Mouse (Mus musculus) forebrain, embryonic 11.5 days (tissue): ENCODE measurements at regions not wholly inside any gene's neighbourhood (a gene's known extent, or its start where the extent isn't known, plus 50 kb on each side); places are given as distances from the start of the nearest gene placed in this dataset.
A peak's percentile ranks its signal among the peaks of the same experiment; 100 is the strongest.

Experiments used
- ATAC-seq: fragments of 200-750 bp; cut with Nextera tagmentation; replicated peaks from 2 replicates; pipeline ENCODE4 v1.8.0; 2017; ENCODE audit warnings: moderate TSS enrichment; ENCODE audit not compliant: low FRiP score
- DNase-seq: peaks from one replicate; pipeline ENCODE4 v3.0.0-alpha.2; 2017; ENCODE audit warnings: low spot score
- H3K27ac ChIP-seq: fragments of 300-500 bp; sonication (generic); 2 replicates; pipeline ENCODE4 v1.5.1; 2014; ENCODE audit warnings: low read depth, low read length
- H3K27me3 ChIP-seq: fragments of 300-500 bp; sonication (generic); 2 replicates; pipeline ENCODE4 v1.6.1; 2014; ENCODE audit warnings: mild to moderate bottlenecking, low read length, mixed read lengths; ENCODE audit not compliant: control insufficient read depth, insufficient read depth
- H3K36me3 ChIP-seq: fragments of 300-500 bp; sonication (generic); 2 replicates; pipeline ENCODE4 v1.6.1; 2014; ENCODE audit warnings: mild to moderate bottlenecking, low read length, moderate library complexity, mixed read lengths; ENCODE audit not compliant: control insufficient read depth, insufficient read depth
- H3K4me1 ChIP-seq: fragments of 300-500 bp; sonication (generic); replicated peaks from 2 replicates; pipeline ENCODE4 v1.6.1; 2014; ENCODE audit warnings: low read length, mixed read lengths; ENCODE audit not compliant: control insufficient read depth, insufficient read depth
- H3K4me2 ChIP-seq: fragments of 300-500 bp; sonication (generic); 2 replicates; pipeline ENCODE4 v1.6.1; 2014; ENCODE audit warnings: low read depth, mild to moderate bottlenecking, low read length, moderate library complexity, mixed read lengths; ENCODE audit not compliant: severe bottlenecking
- H3K4me3 ChIP-seq: fragments of 300-500 bp; sonication (generic); 2 replicates; pipeline ENCODE4 v1.5.1; 2014; ENCODE audit warnings: low read depth, low read length
- H3K9ac ChIP-seq: fragments of 300-500 bp; sonication (generic); 2 replicates; pipeline ENCODE4 v1.6.1; 2014; ENCODE audit warnings: low read length
- H3K9me3 ChIP-seq: fragments of 300-500 bp; sonication (generic); 2 replicates; pipeline ENCODE4 v1.6.1; 2016; ENCODE audit warnings: low read length, mixed read lengths; ENCODE audit not compliant: control insufficient read depth
- WGBS: fragments of 180-500 bp; shearing (Covaris S2); extraction: QIAGEN DNeasy Blood & Tissue Kit; methylation state at CpG from one replicate; pipeline ENCODE4 v1.1.7; 2014; 5-methylcytosine and 5-hydroxymethylcytosine counted together

- no peak for ATAC-seq
- Histone ChIP-seq H3K4me1 (peaks cover 10% of the 10 kb centered on the region), H3K4me2 (no peak overlapping the region), H3K9me3 (no peaks in the 10 kb centered on the region), H3K27ac (no peak overlapping the region), H3K27me3 (no peaks in the 10 kb centered on the region), H3K36me3 (no peaks in the 10 kb centered on the region), H3K9ac (no peak overlapping the region), H3K4me3 (no peak overlapping the region)
- DNase-seq, result no peak
- WGBS, result 78% methylated on average over 4 of the region's 4 CpGs
Observed at GRCm38 (mm10) chr12:106524411-106524810, 514.4 kb downstream of the Vrk1 start.

GRCm38 (mm10) chr12:106527116-106527515 lies 517.1 kb downstream of the Vrk1 start:
- H3K9ac ChIP-seq, result no peak overlapping the region
- no peak for DNase-seq
- H3K4me1 ChIP-seq, result peaks cover 10% of the 10 kb centered on the region
- H3K4me2 ChIP-seq, result no peak overlapping the region
- WGBS, result 70% methylated on average over 8 of the region's 8 CpGs
- no peak overlapping the region for H3K27ac ChIP-seq
- H3K4me3 ChIP-seq, result no peak overlapping the region
- no peaks in the 10 kb centered on the region for H3K36me3 ChIP-seq
- H3K27me3 ChIP-seq, result no peaks in the 10 kb centered on the region
- 0 out of 2 replicates have a peak, but pooled peaks have one; percentile 27 for ATAC-seq
- H3K9me3 ChIP-seq, result no peaks in the 10 kb centered on the region

GRCm38 (mm10) chr12:106527699-106528434 lies 517.8 kb downstream of the Vrk1 start:
- peak; percentile 70 for ATAC-seq
- 0 out of 2 replicates have a peak overlapping the region, but pooled peaks have one; percentile 16 for H3K9ac ChIP-seq
- no peak overlapping the region for H3K27ac ChIP-seq

GRCm38 (mm10) chr12:106528521-106528920 lies 518.5 kb downstream of the Vrk1 start:
- Histone ChIP-seq H3K27me3 (no peaks in the 10 kb centered on the region), H3K9ac (no peak overlapping the region), H3K9me3 (no peaks in the 10 kb centered on the region), H3K4me2 (no peak overlapping the region), H3K36me3 (no peaks in the 10 kb centered on the region), H3K4me3 (no peak overlapping the region), H3K4me1 (peaks cover 10% of the 10 kb centered on the region), H3K27ac (no peak overlapping the region)
- ATAC-seq (no peak), DNase-seq (no peak)
- 43% methylated on average over 10 of the region's 10 CpGs for WGBS

More at GRCm38 (mm10) chr12:106527699-106528434, 517.8 kb downstream of the Vrk1 start:
- WGBS, result 8% methylated on average over 20 of the region's 20 CpGs
- H3K27me3 ChIP-seq, result no peaks in the 10 kb centered on the region
- peak overlapping the region; percentile 33; the same call in 1 of the 2 replicates for H3K4me2 ChIP-seq
- DNase-seq, result peak; percentile 73
- H3K4me3 ChIP-seq, result no peak overlapping the region
- H3K4me1 ChIP-seq, result peaks cover 10% of the 10 kb centered on the region
- H3K36me3 ChIP-seq, result no peaks in the 10 kb centered on the region
- no peaks in the 10 kb centered on the region for H3K9me3 ChIP-seq

- H3K9me3 ChIP-seq, result no peaks in the 10 kb centered on the region
- H3K27me3 ChIP-seq, result no peaks in the 10 kb centered on the region
- no peak for DNase-seq
- H3K27ac ChIP-seq, result no peak overlapping the region
- H3K4me2 ChIP-seq, result no peak overlapping the region
- H3K4me1 ChIP-seq, result peaks cover 10% of the 10 kb centered on the region
- WGBS, result 65% methylated on average over 11 of the region's 11 CpGs
- no peak for ATAC-seq
- H3K4me3 ChIP-seq, result no peak overlapping the region
- no peak overlapping the region for H3K9ac ChIP-seq
- no peaks in the 10 kb centered on the region for H3K36me3 ChIP-seq
Observed at GRCm38 (mm10) chr12:106529175-106529574, 519.1 kb downstream of the Vrk1 start.

GRCm38 (mm10) chr12:106535086-106535485 lies 525.1 kb downstream of the Vrk1 start:
- peak; percentile 24 for ATAC-seq
- Histone ChIP-seq H3K27me3 (no peaks in the 10 kb centered on the region), H3K27ac (no peak overlapping the region), H3K4me3 (no peak overlapping the region), H3K36me3 (no peaks in the 10 kb centered on the region), H3K9ac (no peak overlapping the region), H3K4me2 (no peak overlapping the region), H3K9me3 (no peaks in the 10 kb centered on the region; the same call in 1 of the 2 replicates), H3K4me1 (peaks cover 6% of the 10 kb centered on the region; the same call in 1 of the 2 replicates)
- WGBS, result 28% methylated on average over 2 of the region's 2 CpGs
- DNase-seq, result no peak

GRCm38 (mm10) chr12:106535628-106536288 lies 525.7 kb downstream of the Vrk1 start:
- Histone ChIP-seq H3K4me1 (peaks cover 6% of the 10 kb centered on the region; the same call in 1 of the 2 replicates), H3K4me2 (no peak overlapping the region), H3K36me3 (no peaks in the 10 kb centered on the region), H3K27me3 (no peaks in the 10 kb centered on the region), H3K4me3 (no peak overlapping the region), H3K9me3 (no peaks in the 10 kb centered on the region; the same call in 1 of the 2 replicates), H3K9ac (no peak overlapping the region), H3K27ac (no peak overlapping the region)
- ATAC-seq (peak; percentile 90), DNase-seq (peak; percentile 59)
- WGBS, result 26% methylated on average over 8 of the region's 8 CpGs

GRCm38 (mm10) chr12:106536289-106536636 lies 526.2 kb downstream of the Vrk1 start:
- DNase-seq, result no peak
- Histone ChIP-seq H3K27me3 (no peaks in the 10 kb centered on the region), H3K9ac (no peak overlapping the region), H3K9me3 (no peaks in the 10 kb centered on the region; the same call in 1 of the 2 replicates), H3K4me3 (no peak overlapping the region), H3K4me2 (no peak overlapping the region), H3K36me3 (no peaks in the 10 kb centered on the region), H3K27ac (no peak overlapping the region), H3K4me1 (peaks cover 6% of the 10 kb centered on the region; the same call in 1 of the 2 replicates)
- peak; percentile 62; the same call in 1 of the 2 replicates for ATAC-seq
- 14% methylated on average over 7 of the region's 7 CpGs for WGBS
